ENCODE assay signal across 12 mouse cellular contexts in genomic region chr19:47387887-47388286, GRCm38 (mm10).
DNase-seq lines count a peak whose midpoint lies in the region; ATAC-seq and TF ChIP-seq lines count a peak whose summit lies in the region.
"Had no signal": no experiment of that assay in that cellular context is flagged by ENCODE, and none has a peak within 500 bp of the region (broad histone marks: within the 10 kb centered on the region; RNA-seq: fewer than 3 reads in every experiment).

No protein-coding gene starts in this region.

- WGBS in neural tube, embryonic 13.5 days, result 81% methylated on average over 3 of the region's 3 CpGs
- WGBS in intestine, embryonic 15.5 days, result 60% methylated on average over 3 of the region's 3 CpGs
- WGBS in limb, embryonic 15.5 days, result 71% methylated on average over 3 of the region's 3 CpGs
- WGBS in stomach, postnatal 0 days, result 65% methylated on average over 3 of the region's 3 CpGs
- 89% methylated on average over 3 of the region's 3 CpGs for WGBS in forebrain, embryonic 14.5 days

- H3K4me2 ChIP-seq in neural tube, embryonic 13.5 days, result no peak overlapping the region
- H3K4me2 ChIP-seq in intestine, embryonic 15.5 days (replicated peaks), result no peak overlapping the region
- H3K4me2 ChIP-seq in limb, embryonic 15.5 days, result no peak overlapping the region
- H3K4me2 ChIP-seq in stomach, postnatal 0 days (replicated peaks; ENCODE audit: low read depth), result no peak overlapping the region
- no peak overlapping the region for H3K4me2 ChIP-seq in forebrain, embryonic 14.5 days (ENCODE audit: low read length)

- no peak overlapping the region for H3K9ac ChIP-seq in neural tube, embryonic 13.5 days
- H3K9ac ChIP-seq in intestine, embryonic 15.5 days, result 0 out of 2 replicates have a peak overlapping the region, but pooled peaks have one; percentile 8
- no peak overlapping the region for H3K9ac ChIP-seq in limb, embryonic 15.5 days
- 0 out of 2 replicates have a peak overlapping the region, but pooled peaks have one; percentile 13 for H3K9ac ChIP-seq in stomach, postnatal 0 days (ENCODE audit: low read length)
- H3K9ac ChIP-seq in forebrain, embryonic 14.5 days (ENCODE audit: low read length), result no peak overlapping the region

- ATAC-seq in neural tube, embryonic 13.5 days (ENCODE audit: low read depth), result no peak
- no peak for ATAC-seq in intestine, embryonic 15.5 days
- ATAC-seq in limb, embryonic 15.5 days (ENCODE audit: insufficient number of reproducible peaks, low FRiP score, low TSS enrichment, low read depth), result no peak
- no peak for ATAC-seq in stomach, postnatal 0 days (ENCODE audit: low FRiP score, low TSS enrichment)
- ATAC-seq in forebrain, embryonic 14.5 days, result no peak

- H3K27ac ChIP-seq in neural tube, embryonic 13.5 days (replicated peaks), result 0 out of 2 replicates have a peak overlapping the region, but pooled peaks have one; percentile 11
- peak overlapping the region; percentile 76 for H3K27ac ChIP-seq in intestine, embryonic 15.5 days
- peak overlapping the region; percentile 74 for H3K27ac ChIP-seq in limb, embryonic 15.5 days
- H3K27ac ChIP-seq in stomach, postnatal 0 days (replicated peaks), result peak overlapping the region; percentile 67
- H3K27ac ChIP-seq in forebrain, embryonic 14.5 days (ENCODE audit: low read depth, low read length), result no peak overlapping the region

- H3K36me3 ChIP-seq in neural tube, embryonic 13.5 days, result no peaks in the 10 kb centered on the region
- no peaks in the 10 kb centered on the region for H3K36me3 ChIP-seq in intestine, embryonic 15.5 days
- no peaks in the 10 kb centered on the region for H3K36me3 ChIP-seq in limb, embryonic 15.5 days
- H3K36me3 ChIP-seq in stomach, postnatal 0 days (ENCODE audit: control insufficient read depth, insufficient read depth, low read length), result no peaks in the 10 kb centered on the region
- no peaks in the 10 kb centered on the region for H3K36me3 ChIP-seq in forebrain, embryonic 14.5 days (ENCODE audit: control insufficient read depth, insufficient read depth, low read length)
- H3K36me3 ChIP-seq: G1E had no signal

- H3K4me1 ChIP-seq in neural tube, embryonic 13.5 days (replicated peaks), result peaks cover 12% of the 10 kb centered on the region; the same call in 1 of the 2 replicates
- H3K4me1 ChIP-seq in intestine, embryonic 15.5 days (replicated peaks), result peaks cover 35% of the 10 kb centered on the region
- H3K4me1 ChIP-seq in limb, embryonic 15.5 days, result peaks cover 35% of the 10 kb centered on the region
- H3K4me1 ChIP-seq in stomach, postnatal 0 days (replicated peaks; ENCODE audit: control insufficient read depth, insufficient read depth), result no peaks in the 10 kb centered on the region
- H3K4me1 ChIP-seq in forebrain, embryonic 14.5 days (ENCODE audit: control insufficient read depth, insufficient read depth, low read length), result no peaks in the 10 kb centered on the region

- no peak for TF ChIP-seq EP300 in stomach, postnatal 0 days (optimal IDR thresholded peaks at IDR 0.05)

- no peak overlapping the region for H3K4me3 ChIP-seq in neural tube, embryonic 13.5 days
- no peak overlapping the region for H3K4me3 ChIP-seq in intestine, embryonic 15.5 days (replicated peaks)
- H3K4me3 ChIP-seq in limb, embryonic 15.5 days, result no peak overlapping the region
- no peak overlapping the region for H3K4me3 ChIP-seq in stomach, postnatal 0 days (ENCODE audit: low read depth, low read length)
- H3K4me3 ChIP-seq in forebrain, embryonic 14.5 days (ENCODE audit: low read depth, low read length), result no peak overlapping the region

- no peak for TF ChIP-seq CTCF in stomach, postnatal 0 days (IDR thresholded peaks at IDR 0.05; ENCODE audit: low read depth)

- no peaks in the 10 kb centered on the region for H3K9me3 ChIP-seq in neural tube, embryonic 13.5 days
- H3K9me3 ChIP-seq in intestine, embryonic 15.5 days, result no peaks in the 10 kb centered on the region
- H3K9me3 ChIP-seq in limb, embryonic 15.5 days, result no peaks in the 10 kb centered on the region
- no peaks in the 10 kb centered on the region for H3K9me3 ChIP-seq in stomach, postnatal 0 days (ENCODE audit: control insufficient read depth, low read length)
- no peaks in the 10 kb centered on the region for H3K9me3 ChIP-seq in forebrain, embryonic 14.5 days (replicated peaks; ENCODE audit: control insufficient read depth, low read length)
- H3K9me3 ChIP-seq: G1E had no signal

- no peaks in the 10 kb centered on the region for H3K27me3 ChIP-seq in neural tube, embryonic 13.5 days
- no peaks in the 10 kb centered on the region for H3K27me3 ChIP-seq in intestine, embryonic 15.5 days (replicated peaks)
- no peaks in the 10 kb centered on the region for H3K27me3 ChIP-seq in limb, embryonic 15.5 days
- no peaks in the 10 kb centered on the region for H3K27me3 ChIP-seq in stomach, postnatal 0 days (ENCODE audit: control insufficient read depth, insufficient read depth, low read length)
- no peaks in the 10 kb centered on the region for H3K27me3 ChIP-seq in forebrain, embryonic 14.5 days (replicated peaks; ENCODE audit: control insufficient read depth, insufficient read depth, low read length)

- no peak for DNase-seq in neural tube, embryonic 10.5 days (ENCODE audit: extremely low spot score, low spot score)
- no peak for DNase-seq in stomach, postnatal 0 days (ENCODE audit: low spot score)
- DNase-seq in right cerebral cortex, adult 18-20 months, result no peak
- no peak for DNase-seq in forebrain, embryonic 14.5 days (ENCODE audit: low spot score)
- no peak for DNase-seq in adrenal gland, adult 18-20 months (ENCODE audit: low spot score in 2 of 2)
- DNase-seq: adrenal gland, postnatal 10 days; cerebellum, postnatal 36 days; gastrocnemius, postnatal 14 days had no signal

Comparison
In these comparisons a context has a peak if more than half of its experiments do, and no peak if none do; other contexts are left out.
1. H3K9ac ChIP-seq: peak in intestine, embryonic 15.5 days (single experiment) and stomach, postnatal 0 days (single experiment); none in neural tube, embryonic 13.5 days (single experiment), limb, embryonic 15.5 days (single experiment) and forebrain, embryonic 14.5 days (single experiment).